Mouse (Mus musculus): Measurements from ENCODE around the gene Erp27.

The Erp27 gene

GRCm38 (mm10) chr6:136865360-136865759, 56.6 kb downstream of the Erp27 start:
- DNase-seq (ENCODE audit: low spot score in 2 of 2) = no peak

DNA sequence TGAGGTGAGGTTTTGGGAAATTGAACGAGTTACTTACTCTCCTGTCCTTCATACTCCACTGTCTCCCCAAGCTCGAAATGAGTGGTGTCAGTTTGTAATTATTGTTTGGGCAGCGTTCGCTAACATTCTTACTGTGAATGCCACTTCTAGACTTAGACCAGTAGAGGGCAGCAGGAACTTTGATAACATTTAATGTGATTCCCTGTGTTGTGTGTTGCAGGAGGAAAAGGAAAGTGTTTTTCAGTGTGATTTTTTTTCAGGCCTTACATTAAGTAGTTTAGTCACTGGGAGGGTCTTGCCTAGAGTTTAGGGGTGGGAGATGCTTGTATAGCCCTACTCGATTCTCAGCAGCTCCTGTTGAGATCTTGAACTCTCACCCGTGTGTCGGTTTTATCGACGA, 61.0 kb downstream of the Erp27 start:
- no peak for DNase-seq (ENCODE audit: low spot score in 2 of 2)

- no peak for DNase-seq (ENCODE audit: low spot score in 2 of 2)
Measured at GRCm38 (mm10) chr6:136858420-136858819, 63.6 kb downstream of the Erp27 start.

- DNase-seq (ENCODE audit: low spot score in 2 of 2) = no peak
Measured at GRCm38 (mm10) chr6:136857873-136858260, 64.1 kb downstream of the Erp27 start.

Measured in frontal cortex, postnatal 10 days (tissue).